Mouse (Mus musculus) forebrain, embryonic 13.5 days (tissue): ENCODE results near the gene Tenm4. TPM values are rescaled to one million over a fixed set of nuclear protein-coding genes. Genes with fewer than 3 reads are reported as not detected.

Source experiments
- ATAC-seq: fragments of 200-750 bp; cut with Nextera tagmentation; 2 replicates; pipeline ENCODE4 v1.8.0; 2017
- H3K27ac ChIP-seq: fragments of 300-500 bp; sonication (generic); 2 replicates; pipeline ENCODE4 v1.5.1; 2015; ENCODE audit warnings: inconsistent platforms, mild to moderate bottlenecking, moderate library complexity
- H3K27me3 ChIP-seq: fragments of 300-500 bp; sonication (generic); 2 replicates; pipeline ENCODE4 v1.6.1; 2015; ENCODE audit warnings: mild to moderate bottlenecking, inconsistent platforms
- H3K36me3 ChIP-seq: fragments of 300-500 bp; sonication (generic); 2 replicates; pipeline ENCODE4 v1.6.1; 2015; ENCODE audit warnings: mild to moderate bottlenecking, inconsistent platforms; ENCODE audit not compliant: poor library complexity, severe bottlenecking
- H3K4me1 ChIP-seq: fragments of 300-500 bp; sonication (generic); 2 replicates; pipeline ENCODE4 v1.6.1; 2015; ENCODE audit warnings: inconsistent platforms
- H3K4me2 ChIP-seq: fragments of 300-500 bp; sonication (generic); 2 replicates; pipeline ENCODE4 v1.6.1; 2015; ENCODE audit warnings: inconsistent platforms, mild to moderate bottlenecking, moderate library complexity
- H3K4me3 ChIP-seq: fragments of 300-500 bp; sonication (generic); 2 replicates; pipeline ENCODE4 v1.5.1; 2015; ENCODE audit warnings: mild to moderate bottlenecking, inconsistent platforms
- H3K9ac ChIP-seq: fragments of 300-500 bp; sonication (generic); 2 replicates; pipeline ENCODE4 v1.6.1; 2015; ENCODE audit warnings: mild to moderate bottlenecking, inconsistent platforms
- H3K9me3 ChIP-seq: fragments of 300-500 bp; sonication (generic); replicated peaks from 2 replicates; pipeline ENCODE4 v1.6.1; 2016; ENCODE audit warnings: inconsistent platforms
- WGBS: fragments of 180-500 bp; shearing (Covaris S2); methylation state at CpG from one replicate; pipeline ENCODE4 v1.1.7; 2015; 5-methylcytosine and 5-hydroxymethylcytosine counted together
- polyA plus RNA-seq: library from polyadenylated mRNA; unstranded; fragments of >200 nt; fragmentation: Nextera tagmentation; extraction: Ambion mirVana; gene quantifications from 2 replicates; pipeline ENCODE4 v1.2.1, GENCODE M21; 2015

Tenm4 gene
- polyA plus RNA-seq, 1 experiment from 2014 or later = 73.6 TPM

GRCm38 (mm10) chr7:96207071-96207470, 36.0 kb downstream of the Tenm4 start:
- WGBS = 73% methylated on average over 3 of the region's 3 CpGs
- Histone ChIP-seq H3K36me3 (no peaks in the 10 kb centered on the region), H3K4me1 (peaks cover 22% of the 10 kb centered on the region), H3K4me2 (no peak overlapping the region), H3K27me3 (peaks cover 10% of the 10 kb centered on the region; the same call in 1 of the 2 replicates), H3K9me3 (no peaks in the 10 kb centered on the region), H3K4me3 (no peak overlapping the region), H3K9ac (no peak overlapping the region), H3K27ac (no peak overlapping the region)
- no peak for ATAC-seq

GRCm38 (mm10) chr7:96209783-96210524, 38.9 kb downstream of the Tenm4 start:
- Histone ChIP-seq H3K9me3 (no peaks in the 10 kb centered on the region), H3K27ac (peak overlapping the region; percentile 97), H3K4me1 (peaks cover 37% of the 10 kb centered on the region), H3K36me3 (no peaks in the 10 kb centered on the region), H3K4me2 (peak overlapping the region; percentile 93), H3K9ac (peak overlapping the region; percentile 97), H3K27me3 (peaks cover 10% of the 10 kb centered on the region; the same call in 1 of the 2 replicates), H3K4me3 (peak overlapping the region; percentile 86)
- 2% methylated on average over 57 of the region's 75 CpGs for WGBS
- peak; percentile 71 for ATAC-seq

- 0% methylated on average over 53 of the region's 62 CpGs for WGBS
- Histone ChIP-seq H3K4me3 (peak overlapping the region; percentile 86), H3K9me3 (no peaks in the 10 kb centered on the region), H3K36me3 (no peaks in the 10 kb centered on the region), H3K4me2 (peak overlapping the region; percentile 93), H3K4me1 (peaks cover 33% of the 10 kb centered on the region), H3K27me3 (peaks cover 10% of the 10 kb centered on the region; the same call in 1 of the 2 replicates), H3K27ac (peak overlapping the region; percentile 97), H3K9ac (peak overlapping the region; percentile 97)
- ATAC-seq = peak; percentile 57
Measured at GRCm38 (mm10) chr7:96210525-96211369, 39.7 kb downstream of the Tenm4 start.

- Histone ChIP-seq H3K4me3 (peak overlapping the region; percentile 86), H3K27me3 (peaks cover 10% of the 10 kb centered on the region; the same call in 1 of the 2 replicates), H3K9ac (peak overlapping the region; percentile 97), H3K27ac (peak overlapping the region; percentile 97), H3K9me3 (no peaks in the 10 kb centered on the region), H3K4me2 (peak overlapping the region; percentile 93), H3K36me3 (no peaks in the 10 kb centered on the region), H3K4me1 (peaks cover 37% of the 10 kb centered on the region)
- under 1% methylated on average over 17 of the region's 17 CpGs for WGBS
- ATAC-seq = no peak
Measured at GRCm38 (mm10) chr7:96211618-96212021, 40.6 kb downstream of the Tenm4 start.

GRCm38 (mm10) chr7:96212224-96212591, 41.2 kb downstream of the Tenm4 start:
- H3K27ac ChIP-seq = peak overlapping the region; percentile 97
- H3K4me3 ChIP-seq = peak overlapping the region; percentile 86
- H3K4me1 ChIP-seq = peaks cover 37% of the 10 kb centered on the region
- ATAC-seq = no peak
- peaks cover 10% of the 10 kb centered on the region; the same call in 1 of the 2 replicates for H3K27me3 ChIP-seq
- H3K9ac ChIP-seq = peak overlapping the region; percentile 97
- peak overlapping the region; percentile 93 for H3K4me2 ChIP-seq
- 0% methylated on average over 9 of the region's 9 CpGs for WGBS
- H3K36me3 ChIP-seq = no peaks in the 10 kb centered on the region
- no peaks in the 10 kb centered on the region for H3K9me3 ChIP-seq

GRCm38 (mm10) chr7:96212592-96213541, 41.8 kb downstream of the Tenm4 start:
- Histone ChIP-seq H3K27me3 (0 out of 2 replicates have a peak, but pooled peaks cover 8% of the 10 kb centered on the region), H3K36me3 (no peaks in the 10 kb centered on the region), H3K27ac (peak overlapping the region; percentile 97), H3K4me2 (peak overlapping the region; percentile 93), H3K4me1 (peaks cover 40% of the 10 kb centered on the region), H3K4me3 (peak overlapping the region; percentile 86), H3K9ac (peak overlapping the region; percentile 97), H3K9me3 (no peaks in the 10 kb centered on the region)
- peak; percentile 46 for ATAC-seq
- under 1% methylated on average over 48 of the region's 48 CpGs for WGBS

- Histone ChIP-seq H3K4me3 (peak overlapping the region; percentile 86), H3K27ac (peak overlapping the region; percentile 97), H3K36me3 (no peaks in the 10 kb centered on the region)
Measured at GRCm38 (mm10) chr7:96213741-96214140, 42.7 kb downstream of the Tenm4 start.

GRCm38 (mm10) chr7:96214876-96215275, 43.8 kb downstream of the Tenm4 start:
- WGBS = 45% methylated on average over 2 of the region's 2 CpGs
- Histone ChIP-seq H3K4me3 (no peak overlapping the region), H3K4me1 (peaks cover 39% of the 10 kb centered on the region), H3K27ac (no peak overlapping the region), H3K36me3 (no peaks in the 10 kb centered on the region), H3K4me2 (peak overlapping the region; percentile 93), H3K9ac (no peak overlapping the region), H3K27me3 (no peaks in the 10 kb centered on the region), H3K9me3 (no peaks in the 10 kb centered on the region)
- ATAC-seq = no peak

More at GRCm38 (mm10) chr7:96213741-96214140, 42.7 kb downstream of the Tenm4 start:
- 0 out of 2 replicates have a peak, but pooled peaks cover 1% of the 10 kb centered on the region for H3K27me3 ChIP-seq
- 8% methylated on average over 9 of the region's 10 CpGs for WGBS
- no peaks in the 10 kb centered on the region for H3K9me3 ChIP-seq
- peaks cover 46% of the 10 kb centered on the region for H3K4me1 ChIP-seq
- H3K9ac ChIP-seq = peak overlapping the region; percentile 97
- H3K4me2 ChIP-seq = peak overlapping the region; percentile 93
- no peak for ATAC-seq

GRCm38 (mm10) chr7:96215894-96216509, 45.0 kb downstream of the Tenm4 start:
- no peaks in the 10 kb centered on the region for H3K27me3 ChIP-seq
- H3K9me3 ChIP-seq = no peaks in the 10 kb centered on the region
- H3K36me3 ChIP-seq = no peaks in the 10 kb centered on the region
- H3K27ac ChIP-seq = no peak overlapping the region
- H3K9ac ChIP-seq = no peak overlapping the region
- no peak for ATAC-seq
- H3K4me1 ChIP-seq = peaks cover 43% of the 10 kb centered on the region
- no peak overlapping the region for H3K4me3 ChIP-seq
- 85% methylated on average over 5 of the region's 5 CpGs for WGBS
- H3K4me2 ChIP-seq = no peak overlapping the region

GRCm38 (mm10) chr7:96219386-96219785, 48.3 kb downstream of the Tenm4 start:
- no peaks in the 10 kb centered on the region for H3K36me3 ChIP-seq
- no peak for ATAC-seq
- no peak overlapping the region for H3K9ac ChIP-seq
- WGBS = 68% methylated on average over 2 of the region's 2 CpGs
- no peak overlapping the region for H3K4me2 ChIP-seq
- no peaks in the 10 kb centered on the region for H3K27me3 ChIP-seq
- H3K4me1 ChIP-seq = peaks cover 32% of the 10 kb centered on the region
- H3K27ac ChIP-seq = no peak overlapping the region
- no peak overlapping the region for H3K4me3 ChIP-seq
- H3K9me3 ChIP-seq = no peaks in the 10 kb centered on the region

GRCm38 (mm10) chr7:96220647-96221046, 49.6 kb downstream of the Tenm4 start:
- no peaks in the 10 kb centered on the region for H3K9me3 ChIP-seq
- 60% methylated on average over 5 of the region's 5 CpGs for WGBS

More at GRCm38 (mm10) chr7:96220647-96221046, 49.6 kb downstream of the Tenm4 start:
- Histone ChIP-seq H3K27me3 (no peaks in the 10 kb centered on the region), H3K9ac (no peak overlapping the region), H3K4me1 (peaks cover 24% of the 10 kb centered on the region), H3K4me2 (no peak overlapping the region), H3K36me3 (no peaks in the 10 kb centered on the region), H3K4me3 (no peak overlapping the region), H3K27ac (peak overlapping the region; percentile 31)
- ATAC-seq = no peak
